Mouse (Mus musculus): ENCODE data around the gene Pde1a. TPM values are rescaled to one million over a fixed set of nuclear protein-coding genes. Genes with fewer than 3 reads are reported as not detected.
"Not testable (repeated sequence)": the region's sequence is repeated elsewhere in the genome, so short reads cannot be mapped to it uniquely, and the experiment has no call there.

Pde1a gene
- polyA plus RNA-seq, 1 experiment from 2014 or later: 0.77 TPM

GRCm38 (mm10) chr2:79920438-79920837, 208.8 kb downstream of the Pde1a start:
- Histone ChIP-seq H3K4me1 (no peaks in the 10 kb centered on the region), H3K4me3 (no peak overlapping the region), H3K27me3 (replicated peaks; ENCODE audit: low read depth, poor library complexity, severe bottlenecking) (no peaks in the 10 kb centered on the region), H3K36me3 (replicated peaks) (no peaks in the 10 kb centered on the region), H3K27ac (replicated peaks) (no peak overlapping the region), H3K9me3 (no peaks in the 10 kb centered on the region)
- DNase-seq (ENCODE audit: low spot score): no peak
- 92% methylated on average over 4 of the region's 4 CpGs for WGBS

GRCm38 (mm10) chr2:79901841-79902510, 227.3 kb downstream of the Pde1a start:
- 72% methylated on average over 2 of the region's 2 CpGs for WGBS

GRCm38 (mm10) chr2:79898522-79898921, 230.7 kb downstream of the Pde1a start:
- H3K27me3 ChIP-seq (replicated peaks; ENCODE audit: low read depth, poor library complexity, severe bottlenecking): no peaks in the 10 kb centered on the region
- no peak overlapping the region for H3K4me3 ChIP-seq
- H3K27ac ChIP-seq (replicated peaks): no peak overlapping the region
- no peaks in the 10 kb centered on the region for H3K36me3 ChIP-seq (replicated peaks)
- WGBS: 72% methylated on average over 3 of the region's 3 CpGs
- no peaks in the 10 kb centered on the region for H3K9me3 ChIP-seq
- no peaks in the 10 kb centered on the region for H3K4me1 ChIP-seq
- no peak for DNase-seq (ENCODE audit: low spot score)

More at GRCm38 (mm10) chr2:79901841-79902510, 227.3 kb downstream of the Pde1a start:
- no peak overlapping the region for H3K4me3 ChIP-seq
- DNase-seq (ENCODE audit: low spot score): no peak
- no peaks in the 10 kb centered on the region for H3K36me3 ChIP-seq (replicated peaks)
- no peaks in the 10 kb centered on the region for H3K4me1 ChIP-seq
- no peak overlapping the region for H3K27ac ChIP-seq (replicated peaks)
- no peaks in the 10 kb centered on the region for H3K27me3 ChIP-seq (replicated peaks; ENCODE audit: low read depth, poor library complexity, severe bottlenecking)
- H3K9me3 ChIP-seq: no peaks in the 10 kb centered on the region

- Histone ChIP-seq H3K9me3 (no peaks in the 10 kb centered on the region), H3K27me3 (replicated peaks; ENCODE audit: low read depth, poor library complexity, severe bottlenecking) (no peaks in the 10 kb centered on the region), H3K4me3 (no peak overlapping the region), H3K36me3 (replicated peaks) (no peaks in the 10 kb centered on the region), H3K27ac (replicated peaks) (no peak overlapping the region), H3K4me1 (no peaks in the 10 kb centered on the region)
- no peak for DNase-seq (ENCODE audit: low spot score)
- 85% methylated on average over 1 of the region's 1 CpGs for WGBS
Measured at GRCm38 (mm10) chr2:79892829-79893228, 236.4 kb downstream of the Pde1a start.

GRCm38 (mm10) chr2:79891760-79892570, 237.3 kb downstream of the Pde1a start:
- H3K36me3 ChIP-seq (replicated peaks): no peaks in the 10 kb centered on the region
- WGBS: 84% methylated on average over 5 of the region's 5 CpGs
- no peak overlapping the region for H3K4me3 ChIP-seq

GRCm38 (mm10) chr2:79890726-79891125, 238.5 kb downstream of the Pde1a start:
- no peak overlapping the region for H3K4me3 ChIP-seq
- H3K27ac ChIP-seq (replicated peaks): no peak overlapping the region
- H3K36me3 ChIP-seq (replicated peaks): no peaks in the 10 kb centered on the region
- 87% methylated on average over 8 of the region's 8 CpGs for WGBS
- DNase-seq (ENCODE audit: low spot score): no peak
- H3K27me3 ChIP-seq (replicated peaks; ENCODE audit: low read depth, poor library complexity, severe bottlenecking): no peaks in the 10 kb centered on the region
- no peaks in the 10 kb centered on the region for H3K4me1 ChIP-seq
- no peaks in the 10 kb centered on the region for H3K9me3 ChIP-seq

More at GRCm38 (mm10) chr2:79891760-79892570, 237.3 kb downstream of the Pde1a start:
- Histone ChIP-seq H3K9me3 (no peaks in the 10 kb centered on the region), H3K27ac (replicated peaks) (no peak overlapping the region), H3K27me3 (replicated peaks; ENCODE audit: low read depth, poor library complexity, severe bottlenecking) (no peaks in the 10 kb centered on the region), H3K4me1 (no peaks in the 10 kb centered on the region)
- DNase-seq (ENCODE audit: low spot score): no peak

GRCm38 (mm10) chr2:79883631-79884350, 245.5 kb downstream of the Pde1a start:
- Histone ChIP-seq H3K36me3 (replicated peaks) (no peaks in the 10 kb centered on the region), H3K27ac (replicated peaks) (no peak overlapping the region), H3K4me1 (no peaks in the 10 kb centered on the region), H3K27me3 (replicated peaks; ENCODE audit: low read depth, poor library complexity, severe bottlenecking) (no peaks in the 10 kb centered on the region), H3K9me3 (no peaks in the 10 kb centered on the region), H3K4me3 (no peak overlapping the region)
- no peak for DNase-seq (ENCODE audit: low spot score)
- WGBS: 91% methylated on average over 6 of the region's 6 CpGs

GRCm38 (mm10) chr2:79883210-79883609, 246.0 kb downstream of the Pde1a start:
- H3K9me3 ChIP-seq: no peaks in the 10 kb centered on the region
- H3K4me3 ChIP-seq: no peak overlapping the region
- no peaks in the 10 kb centered on the region for H3K36me3 ChIP-seq (replicated peaks)
- no peak for DNase-seq (ENCODE audit: low spot score)
- no peaks in the 10 kb centered on the region for H3K27me3 ChIP-seq (replicated peaks; ENCODE audit: low read depth, poor library complexity, severe bottlenecking)
- H3K4me1 ChIP-seq: no peaks in the 10 kb centered on the region
- no peak overlapping the region for H3K27ac ChIP-seq (replicated peaks)
- 96% methylated on average over 4 of the region's 4 CpGs for WGBS

- WGBS: 51% methylated on average over 9 of the region's 9 CpGs
- Histone ChIP-seq H3K27ac (replicated peaks) (no peak overlapping the region), H3K4me1 (no peaks in the 10 kb centered on the region), H3K27me3 (replicated peaks; ENCODE audit: low read depth, poor library complexity, severe bottlenecking) (0 out of 2 replicates have a peak, but pooled peaks cover 5% of the 10 kb centered on the region), H3K36me3 (replicated peaks) (no peaks in the 10 kb centered on the region), H3K4me3 (no peak overlapping the region), H3K9me3 (no peaks in the 10 kb centered on the region)
- DNase-seq (ENCODE audit: low spot score): peak; percentile 21
Measured at GRCm38 (mm10) chr2:79865275-79865999, 263.8 kb downstream of the Pde1a start.

GRCm38 (mm10) chr2:79856874-79857273, 272.4 kb downstream of the Pde1a start:
- no peaks in the 10 kb centered on the region for H3K27me3 ChIP-seq (replicated peaks; ENCODE audit: low read depth, poor library complexity, severe bottlenecking)
- 85% methylated on average over 1 of the region's 1 CpGs for WGBS
- no peaks in the 10 kb centered on the region for H3K9me3 ChIP-seq
- H3K4me1 ChIP-seq: no peaks in the 10 kb centered on the region
- DNase-seq (ENCODE audit: low spot score): no peak
- no peak overlapping the region for H3K4me3 ChIP-seq
- no peak overlapping the region for H3K27ac ChIP-seq (replicated peaks)
- H3K36me3 ChIP-seq (replicated peaks): no peaks in the 10 kb centered on the region

- WGBS: 92% methylated on average over 13 of the region's 13 CpGs
- DNase-seq (ENCODE audit: low spot score); H3K27me3 ChIP-seq (replicated peaks; ENCODE audit: low read depth, poor library complexity, severe bottlenecking): not testable (repeated sequence)
Measured at GRCm38 (mm10) chr2:79847396-79847795, 281.9 kb downstream of the Pde1a start.

GRCm38 (mm10) chr2:79839513-79839912, 289.7 kb downstream of the Pde1a start:
- Histone ChIP-seq H3K9me3 (no peaks in the 10 kb centered on the region), H3K4me3 (no peak overlapping the region), H3K27ac (replicated peaks) (no peak overlapping the region), H3K27me3 (replicated peaks; ENCODE audit: low read depth, poor library complexity, severe bottlenecking) (no peaks in the 10 kb centered on the region), H3K4me1 (no peaks in the 10 kb centered on the region), H3K36me3 (replicated peaks) (no peaks in the 10 kb centered on the region)
- 75% methylated on average over 5 of the region's 5 CpGs for WGBS
- no peak for DNase-seq (ENCODE audit: low spot score)

More at GRCm38 (mm10) chr2:79847396-79847795, 281.9 kb downstream of the Pde1a start:
- H3K9me3 ChIP-seq; H3K4me3 ChIP-seq; H3K36me3 ChIP-seq (replicated peaks); H3K27ac ChIP-seq (replicated peaks); H3K4me1 ChIP-seq: not testable (repeated sequence)

Data from embryonic facial prominence, embryonic 10.5 days (tissue).